Mouse (Mus musculus) heart, embryonic 12.5 days (tissue): ENCODE results near the gene Gpr22. TPM values are rescaled to one million over a fixed set of nuclear protein-coding genes. Genes with fewer than 3 reads are reported as not detected.

Source experiments
- ATAC-seq: fragments of 200-750 bp; cut with Nextera tagmentation; 2 replicates; pipeline ENCODE4 v1.8.0; 2017; ENCODE audit warnings: moderate TSS enrichment, moderate library complexity; ENCODE audit not compliant: insufficient number of reproducible peaks, low FRiP score
- H3K27ac ChIP-seq: fragments of 300-500 bp; sonication (generic); 2 replicates; pipeline ENCODE4 v1.5.1; 2016; ENCODE audit warnings: mild to moderate bottlenecking, moderate library complexity; ENCODE audit not compliant: poor library complexity, severe bottlenecking
- H3K27me3 ChIP-seq: fragments of 300-500 bp; sonication (generic); replicated peaks from 2 replicates; pipeline ENCODE4 v1.6.1; 2016; ENCODE audit warnings: mild to moderate bottlenecking, moderate library complexity
- H3K36me3 ChIP-seq: fragments of 300-500 bp; sonication (generic); 2 replicates; pipeline ENCODE4 v1.6.1; 2016; ENCODE audit warnings: mild to moderate bottlenecking, moderate library complexity
- H3K4me1 ChIP-seq: fragments of 300-500 bp; sonication (generic); replicated peaks from 2 replicates; pipeline ENCODE4 v1.6.1; 2016; ENCODE audit warnings: mild to moderate bottlenecking
- H3K4me2 ChIP-seq: fragments of 300-500 bp; sonication (generic); 2 replicates; pipeline ENCODE4 v1.6.1; 2016; ENCODE audit warnings: mild to moderate bottlenecking, moderate library complexity
- H3K4me3 ChIP-seq: fragments of 300-500 bp; sonication (generic); 2 replicates; pipeline ENCODE4 v1.5.1; 2016; ENCODE audit warnings: mild to moderate bottlenecking
- H3K9ac ChIP-seq: fragments of 300-500 bp; sonication (generic); 2 replicates; pipeline ENCODE4 v1.6.1; 2016; ENCODE audit warnings: mild to moderate bottlenecking, moderate library complexity
- H3K9me3 ChIP-seq: fragments of 300-500 bp; sonication (generic); replicated peaks from 2 replicates; pipeline ENCODE4 v1.6.1; 2016; ENCODE audit warnings: mild to moderate bottlenecking, moderate library complexity
- WGBS: fragments of 180-500 bp; shearing (Covaris S2); methylation state at CpG from one replicate; pipeline ENCODE4 v1.1.7; 2016; 5-methylcytosine and 5-hydroxymethylcytosine counted together
- polyA plus RNA-seq: library from polyadenylated mRNA; unstranded; fragments of >200 nt; fragmentation: Nextera tagmentation; extraction: Ambion mirVana; gene quantifications from 2 replicates; pipeline ENCODE4 v1.2.1, GENCODE M21; 2016

Gene Gpr22
- polyA plus RNA-seq, 1 experiment from 2014 or later, result 14.2 TPM

DNA sequence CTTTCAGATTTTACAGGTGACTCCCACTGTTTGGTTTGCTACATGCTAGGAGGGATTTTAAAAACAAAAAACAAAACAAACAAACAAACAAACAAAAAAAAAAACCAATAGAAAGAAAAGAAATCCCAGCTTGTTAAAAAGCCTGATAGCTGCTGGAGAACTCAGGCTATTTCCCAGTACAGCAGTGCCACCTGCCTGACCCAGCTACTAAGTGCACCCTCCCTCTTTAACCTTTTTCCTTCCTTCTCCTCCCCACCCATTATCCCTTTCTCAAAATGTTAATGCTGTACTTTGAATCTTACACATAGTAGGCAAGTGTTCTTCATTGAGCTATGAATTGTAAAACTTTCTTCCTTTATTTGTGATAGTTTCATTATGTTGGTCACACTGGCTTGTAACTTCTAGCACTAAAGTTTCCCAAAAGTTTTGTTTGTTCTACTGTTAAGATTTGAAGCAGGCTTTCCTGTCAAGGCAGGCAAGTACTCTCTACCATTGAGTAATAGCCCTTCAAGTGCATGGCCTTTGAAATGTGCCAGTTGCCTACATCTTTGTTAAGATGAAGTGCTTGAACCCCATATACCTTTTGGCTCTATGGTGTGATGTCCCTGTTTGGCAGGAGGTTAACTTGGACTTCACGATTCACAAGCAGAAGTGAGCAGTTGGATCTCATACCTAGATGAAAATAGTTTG, 6.0 kb upstream of the Gpr22 start:
- no peaks in the 10 kb centered on the region for H3K27me3 ChIP-seq
- WGBS, result 74% methylated on average over 1 of the region's 1 CpGs
- no peak overlapping the region for H3K27ac ChIP-seq
- no peaks in the 10 kb centered on the region for H3K9me3 ChIP-seq
- no peak for ATAC-seq
- no peak overlapping the region for H3K4me2 ChIP-seq
- H3K36me3 ChIP-seq, result peaks cover 3% of the 10 kb centered on the region
- no peak overlapping the region for H3K9ac ChIP-seq
- H3K4me3 ChIP-seq, result no peak overlapping the region
- peaks cover 19% of the 10 kb centered on the region for H3K4me1 ChIP-seq

DNA sequence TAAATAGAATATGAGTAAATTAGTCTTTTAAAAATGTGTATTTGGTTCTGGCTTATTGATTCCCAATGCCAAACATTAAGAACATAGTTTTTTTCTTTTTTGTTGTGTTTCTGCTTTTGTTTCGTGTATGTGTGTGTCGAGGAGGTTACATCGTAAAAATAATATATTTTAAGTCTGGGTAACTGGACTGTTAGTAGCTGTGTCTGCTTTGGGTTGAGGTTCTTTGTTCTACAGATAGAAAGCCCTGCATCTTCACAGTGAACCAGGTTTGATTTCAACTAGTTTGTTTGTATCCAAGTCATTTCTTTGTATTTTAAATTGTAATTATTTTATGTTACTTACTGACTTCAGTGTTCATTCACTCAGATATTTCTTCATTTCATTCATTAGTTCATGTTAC, 323 bp upstream of the Gpr22 start:
- Histone ChIP-seq H3K9me3 (no peaks in the 10 kb centered on the region), H3K4me3 (no peak overlapping the region), H3K9ac (no peak overlapping the region), H3K4me1 (peaks cover 8% of the 10 kb centered on the region), H3K27ac (no peak overlapping the region), H3K27me3 (no peaks in the 10 kb centered on the region), H3K4me2 (peak overlapping the region; percentile 61; the same call in 1 of the 2 replicates), H3K36me3 (peaks cover 8% of the 10 kb centered on the region; the same call in 1 of the 2 replicates)
- ATAC-seq, result no peak
- WGBS, result 79% methylated on average over 3 of the region's 3 CpGs

DNA sequence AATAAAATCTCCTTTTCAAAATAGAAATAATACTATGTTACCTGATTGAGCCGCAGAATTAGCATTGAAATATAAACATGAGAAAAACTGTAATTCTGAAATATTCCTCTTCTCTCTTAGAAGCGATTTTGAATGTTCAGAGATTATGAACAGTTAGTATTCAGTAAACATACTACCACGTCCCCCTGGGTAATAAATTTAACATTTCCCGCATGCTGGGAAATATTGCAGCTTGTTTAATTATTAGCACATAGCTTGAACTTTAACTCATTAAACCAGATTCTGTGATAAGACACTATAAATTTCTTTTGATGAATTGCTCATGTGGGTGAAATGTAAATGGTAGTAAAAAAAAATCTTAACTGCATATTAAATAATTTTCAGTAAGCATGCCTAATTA, 1.0 kb downstream of the Gpr22 start:
- Histone ChIP-seq H3K4me2 (no peak overlapping the region), H3K4me1 (peaks cover 3% of the 10 kb centered on the region; the same call in 1 of the 2 replicates), H3K27me3 (no peaks in the 10 kb centered on the region), H3K4me3 (no peak overlapping the region), H3K9me3 (no peaks in the 10 kb centered on the region), H3K27ac (no peak overlapping the region), H3K36me3 (peaks cover 10% of the 10 kb centered on the region; the same call in 1 of the 2 replicates), H3K9ac (no peak overlapping the region)
- WGBS, result 80% methylated on average over 4 of the region's 4 CpGs
- ATAC-seq, result no peak

DNA sequence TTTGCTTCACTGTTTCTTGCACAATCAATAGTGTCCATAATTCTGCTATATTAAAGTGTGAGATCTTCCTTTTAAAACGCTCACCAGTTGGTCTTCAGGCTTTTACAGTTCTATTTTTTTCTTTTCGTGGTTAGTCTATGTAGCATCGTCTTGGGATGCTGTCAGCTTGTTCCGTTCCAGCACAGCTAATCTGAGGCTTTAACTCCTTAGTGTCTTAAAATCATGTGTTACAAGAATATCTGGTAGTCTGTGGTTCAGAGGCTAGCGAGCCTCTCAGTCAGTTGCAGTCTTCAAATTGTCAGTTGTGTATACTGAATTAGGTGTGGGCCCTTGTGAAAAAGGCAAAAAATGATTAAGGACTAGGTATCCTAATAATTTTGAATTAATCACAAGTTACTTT, 1.5 kb downstream of the Gpr22 start:
- no peak overlapping the region for H3K27ac ChIP-seq
- H3K4me2 ChIP-seq, result peak overlapping the region; percentile 56

DNA sequence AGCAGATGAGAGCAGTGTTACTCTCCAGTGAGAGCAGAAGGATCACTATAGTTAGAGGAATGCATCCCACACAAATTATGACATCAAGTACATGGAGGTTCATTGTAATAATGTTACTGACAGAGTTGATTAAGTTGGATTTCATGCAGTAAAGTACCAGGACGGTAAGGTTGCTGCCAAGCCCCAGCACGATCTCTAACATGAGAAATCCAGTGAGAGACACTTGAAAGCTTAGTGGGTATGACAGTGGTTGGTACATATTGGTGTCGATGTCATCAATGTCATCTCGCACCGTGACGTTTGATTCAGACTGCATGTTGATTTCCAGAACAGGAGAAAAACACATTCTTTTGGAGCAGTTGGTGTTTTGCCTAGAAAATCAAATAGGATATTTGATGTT, 4.1 kb downstream of the Gpr22 start:
- WGBS, result 69% methylated on average over 6 of the region's 6 CpGs
- H3K27me3 ChIP-seq, result no peaks in the 10 kb centered on the region
- ATAC-seq, result no peak
- no peak overlapping the region for H3K9ac ChIP-seq
- peak overlapping the region; percentile 37 for H3K4me2 ChIP-seq
- H3K9me3 ChIP-seq, result no peaks in the 10 kb centered on the region
- peak overlapping the region; percentile 5; the same call in 1 of the 2 replicates for H3K27ac ChIP-seq
- peaks cover 10% of the 10 kb centered on the region; the same call in 1 of the 2 replicates for H3K36me3 ChIP-seq
- H3K4me1 ChIP-seq, result peaks cover 3% of the 10 kb centered on the region; the same call in 1 of the 2 replicates
- H3K4me3 ChIP-seq, result 0 out of 2 replicates have a peak overlapping the region, but pooled peaks have one; percentile 2

More for the DNA sequence above, 1.5 kb downstream of the Gpr22 start:
- Histone ChIP-seq H3K4me3 (peak overlapping the region; percentile 40), H3K9me3 (no peaks in the 10 kb centered on the region), H3K4me1 (peaks cover 3% of the 10 kb centered on the region; the same call in 1 of the 2 replicates), H3K27me3 (no peaks in the 10 kb centered on the region), H3K9ac (peak overlapping the region; percentile 40; the same call in 1 of the 2 replicates), H3K36me3 (peaks cover 10% of the 10 kb centered on the region; the same call in 1 of the 2 replicates)
- 35% methylated on average over 5 of the region's 5 CpGs for WGBS
- ATAC-seq, result no peak

DNA sequence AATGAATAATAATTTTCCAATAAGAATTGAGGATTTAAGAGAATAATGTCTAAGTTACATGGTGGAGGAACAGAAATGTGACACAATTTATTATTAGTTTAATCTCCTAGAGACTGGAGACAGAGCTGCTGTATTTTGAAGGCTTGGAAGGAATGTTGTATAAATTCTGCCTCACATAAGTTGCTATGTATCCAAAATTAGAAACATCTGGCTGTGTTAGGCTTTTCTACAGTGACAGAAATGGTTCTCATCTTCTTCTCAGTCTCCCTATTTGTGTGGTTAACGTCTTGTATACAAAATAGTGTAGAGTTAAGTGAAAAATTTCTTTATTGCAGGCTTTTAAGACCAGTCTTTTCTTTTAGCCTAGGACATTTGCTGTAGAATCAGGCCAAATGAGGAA, 6.2 kb downstream of the Gpr22 start:
- WGBS, result 50% methylated on average over 1 of the region's 1 CpGs
- Histone ChIP-seq H3K9ac (no peak overlapping the region), H3K9me3 (no peaks in the 10 kb centered on the region), H3K36me3 (peaks cover 10% of the 10 kb centered on the region; the same call in 1 of the 2 replicates), H3K4me1 (peaks cover 9% of the 10 kb centered on the region), H3K27me3 (no peaks in the 10 kb centered on the region), H3K4me3 (no peak overlapping the region), H3K4me2 (no peak overlapping the region), H3K27ac (peak overlapping the region; percentile 62; the same call in 1 of the 2 replicates)
- no peak for ATAC-seq

DNA sequence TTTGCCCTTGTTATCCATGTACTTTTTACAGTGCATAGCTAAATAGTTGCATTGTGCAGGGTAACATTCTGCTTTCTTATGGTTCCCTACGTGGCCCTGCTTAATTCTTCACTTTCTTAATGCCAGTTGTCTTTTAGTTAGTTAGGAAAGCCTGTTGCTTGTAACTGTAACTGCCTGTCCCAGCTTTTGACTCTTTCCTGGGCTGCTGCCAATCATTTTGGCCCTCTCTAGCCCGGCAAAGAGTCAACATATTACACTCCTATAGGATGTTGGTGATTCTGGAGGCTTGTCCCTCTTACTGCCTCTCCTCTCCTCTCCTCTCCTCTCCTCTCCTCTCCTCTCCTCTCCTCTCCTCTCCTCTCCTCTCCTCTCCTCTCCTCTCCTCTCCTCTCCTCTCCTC, 7.6 kb downstream of the Gpr22 start:
- H3K4me2 ChIP-seq, result no peak overlapping the region
- ATAC-seq, result no peak
- 31% methylated on average over 2 of the region's 2 CpGs for WGBS

DNA sequence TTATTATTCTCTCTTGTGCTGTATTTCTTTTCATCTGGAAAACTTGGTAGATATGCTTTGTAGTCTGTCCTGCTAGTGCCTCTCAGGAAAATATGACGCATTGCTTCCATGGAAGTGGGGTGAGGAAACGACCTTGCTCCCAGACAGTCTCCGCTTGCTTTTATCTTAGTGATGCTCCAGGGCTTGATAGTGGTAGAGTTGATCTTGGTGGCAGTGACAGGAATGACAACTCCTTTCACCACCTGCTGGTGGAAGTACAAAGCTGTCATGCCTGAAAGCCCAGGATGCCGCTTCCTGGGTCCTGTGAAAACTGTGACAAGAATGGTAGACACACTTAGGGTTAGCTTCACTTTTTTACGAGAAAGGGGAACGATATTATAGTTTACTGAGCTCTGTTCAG, 9.8 kb downstream of the Gpr22 start:
- peak; percentile 78 for ATAC-seq
- H3K4me1 ChIP-seq, result peaks cover 6% of the 10 kb centered on the region
- peak overlapping the region; percentile 88 for H3K27ac ChIP-seq
- H3K9ac ChIP-seq, result no peak overlapping the region
- peak overlapping the region; percentile 40 for H3K4me2 ChIP-seq
- peaks cover under 1% of the 10 kb centered on the region; the same call in 1 of the 2 replicates for H3K36me3 ChIP-seq
- H3K4me3 ChIP-seq, result no peak overlapping the region
- no peaks in the 10 kb centered on the region for H3K9me3 ChIP-seq
- no peaks in the 10 kb centered on the region for H3K27me3 ChIP-seq
- WGBS, result 23% methylated on average over 6 of the region's 6 CpGs

More for the DNA sequence above, 7.6 kb downstream of the Gpr22 start:
- Histone ChIP-seq H3K4me1 (peaks cover 9% of the 10 kb centered on the region), H3K27ac (peak overlapping the region; percentile 74), H3K4me3 (no peak overlapping the region), H3K36me3 (peaks cover 10% of the 10 kb centered on the region; the same call in 1 of the 2 replicates), H3K27me3 (no peaks in the 10 kb centered on the region), H3K9me3 (no peaks in the 10 kb centered on the region), H3K9ac (no peak overlapping the region)

DNA sequence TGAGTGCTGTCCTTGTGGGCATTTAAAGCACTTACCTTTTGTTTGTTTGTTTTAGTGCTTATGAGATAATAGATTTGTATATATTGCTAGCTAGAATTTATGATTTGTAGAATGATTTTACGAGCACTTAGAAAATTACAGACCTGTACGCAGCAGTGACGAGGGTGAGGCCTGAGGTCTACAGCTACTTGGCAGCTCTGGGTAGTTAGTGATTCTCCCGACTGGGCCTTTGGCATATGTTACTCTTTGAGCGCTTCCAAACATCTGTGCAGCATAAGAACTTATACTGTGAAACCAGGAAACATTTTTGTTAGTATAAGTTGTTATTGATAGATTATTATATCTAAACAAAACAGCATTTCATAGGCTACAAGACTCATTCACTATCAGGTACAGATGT, 12.3 kb downstream of the Gpr22 start:
- H3K36me3 ChIP-seq, result peaks cover 15% of the 10 kb centered on the region
- no peak overlapping the region for H3K4me3 ChIP-seq
- no peak for ATAC-seq
- peaks cover 6% of the 10 kb centered on the region for H3K4me1 ChIP-seq
- H3K9ac ChIP-seq, result no peak overlapping the region
- H3K9me3 ChIP-seq, result peaks cover 7% of the 10 kb centered on the region
- no peak overlapping the region for H3K4me2 ChIP-seq
- WGBS, result 79% methylated on average over 5 of the region's 5 CpGs
- H3K27me3 ChIP-seq, result no peaks in the 10 kb centered on the region
- peak overlapping the region; percentile 54; the same call in 1 of the 2 replicates for H3K27ac ChIP-seq

DNA sequence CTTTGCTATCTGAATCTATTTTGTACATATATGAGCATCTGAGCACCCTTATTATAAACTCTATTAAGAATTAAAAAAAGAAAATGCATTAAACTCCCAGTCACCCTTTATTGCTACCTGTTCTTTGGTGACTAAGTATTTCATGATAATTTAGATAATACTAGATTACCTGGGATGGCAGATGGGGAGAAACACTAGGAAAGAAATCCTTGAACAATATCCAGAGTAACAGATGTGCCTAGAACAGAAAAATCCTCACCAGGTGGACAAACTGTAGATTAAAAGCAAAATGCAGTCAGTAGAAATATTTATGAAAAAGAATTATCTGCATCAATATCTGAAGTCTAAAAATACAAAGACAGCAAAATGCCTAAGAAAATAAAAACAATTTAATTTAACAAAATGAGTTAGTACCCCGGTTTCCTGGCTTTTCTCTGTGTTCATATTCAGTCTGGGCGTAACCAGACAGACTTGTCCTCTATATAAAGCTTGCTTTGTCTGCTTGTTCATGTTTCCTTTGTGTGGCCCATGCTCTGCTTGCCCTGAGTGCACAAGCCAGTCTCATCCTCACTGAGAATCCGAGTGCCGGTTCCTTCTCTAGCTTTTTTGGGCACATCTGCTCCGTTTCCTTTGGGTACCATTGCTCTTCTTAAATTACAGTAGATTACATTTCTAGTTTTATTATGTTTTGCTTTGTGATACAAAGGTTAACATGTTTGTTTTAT, 13.0 kb downstream of the Gpr22 start:
- Histone ChIP-seq H3K9ac (no peak overlapping the region), H3K27me3 (no peaks in the 10 kb centered on the region), H3K4me1 (peaks cover 6% of the 10 kb centered on the region), H3K4me3 (no peak overlapping the region), H3K36me3 (peaks cover 15% of the 10 kb centered on the region), H3K27ac (peak overlapping the region; percentile 54; the same call in 1 of the 2 replicates), H3K9me3 (peaks cover 7% of the 10 kb centered on the region), H3K4me2 (no peak overlapping the region)
- ATAC-seq, result no peak
- 65% methylated on average over 5 of the region's 5 CpGs for WGBS

DNA sequence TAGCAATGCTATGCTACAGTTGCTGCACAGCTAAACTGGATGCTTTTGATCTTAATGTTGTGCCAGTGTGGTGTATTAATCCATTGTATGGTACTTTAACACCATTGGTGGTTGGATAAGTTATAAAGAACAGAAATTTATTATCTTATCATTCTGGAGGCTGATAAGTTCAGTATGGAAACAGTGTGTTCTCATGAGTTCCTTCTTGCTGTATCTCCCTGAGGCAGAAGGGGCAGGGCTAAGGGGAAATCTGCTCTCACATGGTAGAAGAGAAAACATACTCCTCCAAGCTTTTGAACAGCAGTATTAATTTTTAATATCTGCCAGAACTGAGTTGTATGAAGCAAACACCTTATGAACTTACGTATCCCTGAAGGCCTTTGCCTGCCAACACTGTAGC, 20.5 kb downstream of the Gpr22 start:
- no peak overlapping the region for H3K9ac ChIP-seq
- 71% methylated on average over 1 of the region's 1 CpGs for WGBS
- H3K4me1 ChIP-seq, result peaks cover 5% of the 10 kb centered on the region
- no peak overlapping the region for H3K4me3 ChIP-seq
- H3K27ac ChIP-seq, result no peak overlapping the region; the same call in 1 of the 2 replicates
- no peak for ATAC-seq
- H3K9me3 ChIP-seq, result peaks cover 7% of the 10 kb centered on the region
- no peaks in the 10 kb centered on the region for H3K27me3 ChIP-seq
- H3K4me2 ChIP-seq, result no peak overlapping the region
- peaks cover 24% of the 10 kb centered on the region for H3K36me3 ChIP-seq
